Mouse (Mus musculus): Measurements from ENCODE around the gene Rflnb. TPM values are rescaled to one million over a fixed set of nuclear protein-coding genes. Genes with fewer than 3 reads are reported as not detected.
A peak's percentile ranks its signal among the peaks of the same experiment; 100 is the strongest.

Gene Rflnb
- polyA plus RNA-seq (2016; fragmentation: Nextera tagmentation; extraction: Ambion mirVana) = 13.0 and 14.4 TPM in 2 replicates

DNA sequence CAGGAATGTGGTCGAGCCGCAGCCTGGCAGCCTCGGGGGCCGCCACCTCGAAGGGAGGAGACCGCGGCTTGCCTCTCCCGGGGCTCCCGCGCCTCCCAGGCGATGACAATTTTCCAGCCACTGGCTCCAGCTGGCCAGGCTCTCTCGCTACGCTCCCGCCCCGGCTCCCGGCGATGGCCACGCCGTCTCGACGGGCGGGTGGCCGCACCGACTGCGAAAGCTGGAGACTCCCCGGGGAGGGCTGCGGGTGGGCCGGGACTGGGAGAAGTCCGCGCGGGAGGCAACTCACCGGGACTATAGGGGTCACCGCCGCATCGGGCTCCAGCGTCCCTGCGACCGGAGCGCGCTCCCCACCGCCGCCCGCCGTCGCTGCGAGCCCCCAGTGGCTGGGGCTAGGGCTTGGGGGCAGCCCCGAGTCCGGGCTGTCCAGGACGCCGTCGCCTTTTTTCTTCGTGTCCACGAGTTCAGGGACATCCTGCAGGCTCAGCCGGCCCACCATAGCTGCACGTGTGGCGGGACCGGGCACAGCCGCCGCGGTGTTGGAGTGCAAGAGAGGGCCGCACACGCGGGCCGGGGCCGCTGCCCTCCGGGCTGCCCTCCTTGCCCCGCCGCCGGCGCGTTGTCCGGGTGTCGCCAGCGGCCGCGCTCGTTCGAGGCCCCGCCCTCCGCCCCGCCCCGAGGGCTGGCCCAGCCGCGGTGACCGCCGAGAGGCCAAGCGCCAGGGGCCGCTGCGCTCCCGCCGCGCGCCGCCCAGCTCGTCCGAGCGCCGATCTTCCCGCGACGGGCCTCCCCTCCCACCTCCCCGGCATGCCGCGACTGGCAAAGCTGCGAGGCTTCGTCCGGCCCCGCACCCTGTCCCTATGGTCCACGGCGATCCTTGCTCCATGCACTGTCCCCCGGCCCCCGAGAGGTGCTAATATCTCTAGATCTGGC lies at the start of gene Rflnb:
TSS of gene Rflnb (minus strand) at position 644 of the 933 bp plus-strand sequence.
- H3K9ac ChIP-seq (replicated peaks) = peak within 1 kb of the TSS; percentile 68
- peak; percentile 91 for ATAC-seq (ENCODE audit: low FRiP score, low read depth)
- peak within 1 kb of the TSS; percentile 66 for H3K4me3 ChIP-seq
- 1% methylated on average over 73 of the region's 112 CpGs for WGBS
- peak within 1 kb of the TSS; percentile 92 for H3K4me2 ChIP-seq (replicated peaks)
- H3K27me3 ChIP-seq = peaks cover 41% of the 10 kb centered on the region
- no peaks in the 10 kb centered on the region for H3K9me3 ChIP-seq
- H3K27ac ChIP-seq (replicated peaks) = peak within 1 kb of the TSS; percentile 39; the same call in 1 of the 2 replicates
- H3K36me3 ChIP-seq = no peaks in the 10 kb centered on the region
- H3K4me1 ChIP-seq = peaks cover 21% of the 10 kb centered on the region

DNA sequence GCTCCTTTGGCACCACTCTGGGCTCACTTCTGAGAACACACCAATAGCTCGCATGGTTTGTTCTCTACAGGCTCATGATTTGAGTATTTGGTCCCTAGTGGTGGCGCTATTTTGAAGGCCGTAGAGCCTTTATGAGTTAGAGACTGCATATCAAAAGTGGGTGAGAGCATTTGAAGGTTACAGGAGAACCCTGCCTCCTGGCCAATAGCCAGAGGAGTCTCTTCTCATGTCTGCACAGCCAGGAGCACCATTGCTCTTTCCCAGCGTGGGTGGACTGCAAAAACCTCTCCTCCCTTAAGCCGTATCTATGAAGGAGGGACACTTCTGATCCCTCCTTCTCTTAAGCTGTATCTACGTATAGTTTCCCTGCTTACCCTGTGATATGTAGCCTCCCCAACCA lies 49.8 kb upstream of the Rflnb start:
- H3K4me3 ChIP-seq = no peak overlapping the region
- no peaks in the 10 kb centered on the region for H3K9me3 ChIP-seq
- H3K36me3 ChIP-seq = peaks cover 43% of the 10 kb centered on the region
- H3K4me2 ChIP-seq (replicated peaks) = no peak overlapping the region
- H3K4me1 ChIP-seq = no peaks in the 10 kb centered on the region
- no peak overlapping the region for H3K9ac ChIP-seq (replicated peaks)
- 84% methylated on average over 6 of the region's 6 CpGs for WGBS
- no peak for ATAC-seq (ENCODE audit: low FRiP score, low read depth)
- no peaks in the 10 kb centered on the region for H3K27me3 ChIP-seq
- H3K27ac ChIP-seq (replicated peaks) = no peak overlapping the region

- H3K9me3 ChIP-seq = no peaks in the 10 kb centered on the region
- no peak overlapping the region for H3K27ac ChIP-seq (replicated peaks)
- H3K4me1 ChIP-seq = no peaks in the 10 kb centered on the region
- no peak overlapping the region for H3K9ac ChIP-seq (replicated peaks)
- no peaks in the 10 kb centered on the region for H3K27me3 ChIP-seq
- ATAC-seq (ENCODE audit: low FRiP score, low read depth) = no peak
- H3K4me3 ChIP-seq = no peak overlapping the region
- 71% methylated on average over 11 of the region's 11 CpGs for WGBS
- no peak overlapping the region for H3K4me2 ChIP-seq (replicated peaks)
- H3K36me3 ChIP-seq = peaks cover 16% of the 10 kb centered on the region
These were observed 46.9 kb upstream of the Rflnb start for GRCm38 (mm10) chr11:76074296-76075093.

DNA sequence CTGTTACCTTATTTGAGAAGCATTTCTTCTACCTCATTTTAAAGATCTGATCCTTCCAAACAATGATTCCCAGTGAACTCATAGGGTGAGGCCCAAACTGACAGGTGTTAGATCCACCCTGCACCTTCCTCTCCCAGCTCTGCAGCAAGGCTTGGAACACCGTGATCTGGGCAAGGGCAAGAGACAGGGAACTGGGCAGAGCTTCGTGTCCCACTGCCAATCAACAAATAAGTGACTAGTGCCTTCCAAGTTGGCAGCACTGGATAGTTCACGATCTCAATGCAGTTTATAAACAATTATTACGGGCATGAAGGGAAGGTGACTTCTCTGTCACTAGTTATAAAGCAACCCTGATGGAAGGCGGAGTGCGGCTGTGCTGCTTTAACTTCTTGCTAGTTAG lies 42.2 kb upstream of the Rflnb start:
- Histone ChIP-seq H3K4me2 (replicated peaks) (no peak overlapping the region), H3K27ac (replicated peaks) (no peak overlapping the region), H3K27me3 (no peaks in the 10 kb centered on the region), H3K4me1 (no peaks in the 10 kb centered on the region), H3K4me3 (no peak overlapping the region), H3K9ac (replicated peaks) (no peak overlapping the region), H3K9me3 (no peaks in the 10 kb centered on the region), H3K36me3 (0 out of 2 replicates have a peak, but pooled peaks cover under 1% of the 10 kb centered on the region)
- no peak for ATAC-seq (ENCODE audit: low FRiP score, low read depth)
- WGBS = 93% methylated on average over 6 of the region's 6 CpGs

DNA sequence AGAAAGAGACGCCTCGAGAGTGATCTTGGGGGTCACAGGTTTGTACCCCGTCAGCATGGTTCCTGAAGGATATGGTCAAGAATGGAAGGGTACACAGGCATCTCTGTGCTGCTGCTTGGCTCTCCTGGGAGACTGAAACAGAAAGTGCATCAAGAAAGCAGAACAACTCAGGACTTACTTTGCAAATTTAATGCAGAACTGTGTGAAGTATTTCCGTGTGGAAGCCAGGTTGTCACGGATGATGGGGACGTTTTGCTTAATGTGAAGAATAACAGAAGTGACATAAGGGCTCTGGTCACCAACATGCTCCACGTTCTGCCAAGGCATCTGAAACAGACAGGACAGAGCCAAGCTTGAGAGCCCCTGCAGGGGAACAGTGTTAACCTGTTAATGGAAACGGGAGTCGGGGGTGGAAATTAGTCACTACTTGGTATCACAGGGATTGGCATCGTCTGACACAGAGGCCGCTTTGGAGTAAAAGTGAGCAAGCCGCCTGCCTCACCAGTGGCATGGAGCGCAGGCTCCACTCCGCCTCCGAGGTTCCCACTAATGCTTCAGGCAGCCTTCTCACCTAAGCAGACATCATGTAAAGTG lies 39.1 kb upstream of the Rflnb start:
- 90% methylated on average over 15 of the region's 15 CpGs for WGBS
- peaks cover 16% of the 10 kb centered on the region; the same call in 1 of the 2 replicates for H3K36me3 ChIP-seq
- no peaks in the 10 kb centered on the region for H3K27me3 ChIP-seq
- H3K9me3 ChIP-seq = no peaks in the 10 kb centered on the region
- no peak overlapping the region for H3K27ac ChIP-seq (replicated peaks)
- H3K9ac ChIP-seq (replicated peaks) = no peak overlapping the region
- no peak for ATAC-seq (ENCODE audit: low FRiP score, low read depth)
- H3K4me1 ChIP-seq = no peaks in the 10 kb centered on the region
- no peak overlapping the region for H3K4me3 ChIP-seq
- no peak overlapping the region for H3K4me2 ChIP-seq (replicated peaks)

GRCm38 (mm10) chr11:76065521-76066095 lies 38.0 kb upstream of the Rflnb start:
- no peak overlapping the region for H3K4me2 ChIP-seq (replicated peaks)
- no peak overlapping the region for H3K4me3 ChIP-seq
- H3K36me3 ChIP-seq = peaks cover 22% of the 10 kb centered on the region
- no peaks in the 10 kb centered on the region for H3K27me3 ChIP-seq
- no peaks in the 10 kb centered on the region for H3K9me3 ChIP-seq
- no peak overlapping the region for H3K9ac ChIP-seq (replicated peaks)
- no peaks in the 10 kb centered on the region for H3K4me1 ChIP-seq
- 88% methylated on average over 9 of the region's 9 CpGs for WGBS
- no peak overlapping the region for H3K27ac ChIP-seq (replicated peaks)
- no peak for ATAC-seq (ENCODE audit: low FRiP score, low read depth)

DNA sequence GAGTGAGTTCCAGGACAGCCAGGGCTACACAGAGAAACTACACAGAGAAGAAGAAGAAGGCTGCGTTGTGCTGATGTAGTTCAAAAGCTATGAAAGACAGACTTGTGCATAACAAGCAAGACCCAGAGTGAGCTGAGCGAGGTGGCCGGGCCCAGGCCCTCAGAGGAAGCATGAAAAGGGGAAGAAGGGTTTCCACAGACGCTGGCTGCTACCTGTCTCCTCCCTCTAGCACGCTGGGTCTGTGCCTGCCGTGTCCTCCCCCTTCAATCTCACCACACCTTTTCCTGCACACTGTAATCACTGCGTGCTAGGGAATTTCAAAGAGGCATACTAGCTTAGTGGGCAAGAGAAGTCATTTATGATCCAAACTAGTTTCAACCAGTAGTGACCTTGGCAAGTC lies 36.8 kb upstream of the Rflnb start:
- no peak overlapping the region for H3K4me3 ChIP-seq
- H3K27ac ChIP-seq (replicated peaks) = no peak overlapping the region
- H3K4me1 ChIP-seq = no peaks in the 10 kb centered on the region
- H3K27me3 ChIP-seq = no peaks in the 10 kb centered on the region
- WGBS = 89% methylated on average over 7 of the region's 7 CpGs
- ATAC-seq (ENCODE audit: low FRiP score, low read depth) = no peak
- H3K9ac ChIP-seq (replicated peaks) = no peak overlapping the region
- H3K9me3 ChIP-seq = no peaks in the 10 kb centered on the region
- H3K36me3 ChIP-seq = peaks cover 22% of the 10 kb centered on the region
- H3K4me2 ChIP-seq (replicated peaks) = no peak overlapping the region

DNA sequence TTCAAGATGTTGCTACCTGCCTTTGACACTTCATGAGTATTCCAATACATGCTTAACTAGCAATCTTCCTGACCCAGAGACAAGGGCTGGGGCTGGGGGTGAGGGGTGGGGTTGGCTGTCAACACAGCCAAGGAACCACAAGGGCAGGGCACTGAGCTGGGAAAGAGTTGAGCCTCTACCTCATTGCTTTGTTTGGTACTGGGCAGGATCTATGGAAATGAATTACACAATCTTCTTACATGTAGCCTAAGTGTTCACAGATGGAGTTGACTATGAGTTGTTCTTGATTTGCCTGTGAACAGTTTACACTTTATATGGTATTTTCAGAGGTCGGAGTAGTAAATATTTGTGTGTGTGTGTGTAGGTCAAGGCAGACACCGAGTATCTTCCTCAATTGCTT lies 33.3 kb upstream of the Rflnb start:
- Histone ChIP-seq H3K36me3 (peaks cover 22% of the 10 kb centered on the region), H3K4me2 (replicated peaks) (no peak overlapping the region), H3K27me3 (no peaks in the 10 kb centered on the region), H3K4me3 (no peak overlapping the region), H3K9ac (replicated peaks) (no peak overlapping the region), H3K4me1 (no peaks in the 10 kb centered on the region), H3K27ac (replicated peaks) (no peak overlapping the region), H3K9me3 (no peaks in the 10 kb centered on the region)
- ATAC-seq (ENCODE audit: low FRiP score, low read depth) = no peak
- 93% methylated on average over 2 of the region's 2 CpGs for WGBS

- no peak for ATAC-seq (ENCODE audit: low FRiP score, low read depth)
- no peak overlapping the region for H3K27ac ChIP-seq (replicated peaks)
- no peak overlapping the region for H3K9ac ChIP-seq (replicated peaks)
- no peak overlapping the region for H3K4me3 ChIP-seq
- H3K4me2 ChIP-seq (replicated peaks) = no peak overlapping the region
- 76% methylated on average over 7 of the region's 7 CpGs for WGBS
- no peaks in the 10 kb centered on the region for H3K9me3 ChIP-seq
- no peaks in the 10 kb centered on the region for H3K27me3 ChIP-seq
- no peaks in the 10 kb centered on the region for H3K4me1 ChIP-seq
- peaks cover 22% of the 10 kb centered on the region for H3K36me3 ChIP-seq
These were observed 32.4 kb upstream of the Rflnb start for GRCm38 (mm10) chr11:76059971-76060370.

DNA sequence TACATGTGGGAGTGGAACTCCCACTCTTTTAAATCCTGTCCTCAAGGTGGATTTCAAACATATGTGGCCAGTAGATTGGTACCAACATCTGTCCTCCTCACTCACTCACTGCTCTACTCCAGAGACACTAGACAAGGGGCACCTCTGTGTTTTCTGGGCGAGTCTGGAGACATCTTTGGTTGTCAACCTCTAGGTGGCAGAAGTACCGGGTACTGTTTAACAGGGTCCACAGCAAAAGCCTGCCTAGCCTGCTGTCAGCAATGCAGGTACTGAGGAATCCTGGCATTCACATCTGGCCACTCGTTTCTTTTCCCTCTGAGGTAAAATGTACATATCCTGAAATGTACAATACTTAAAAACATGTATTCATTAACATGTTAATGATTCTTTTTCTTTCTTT lies 28.9 kb upstream of the Rflnb start:
- peaks cover 4% of the 10 kb centered on the region; the same call in 1 of the 2 replicates for H3K36me3 ChIP-seq
- WGBS = 19% methylated on average over 3 of the region's 3 CpGs

DNA sequence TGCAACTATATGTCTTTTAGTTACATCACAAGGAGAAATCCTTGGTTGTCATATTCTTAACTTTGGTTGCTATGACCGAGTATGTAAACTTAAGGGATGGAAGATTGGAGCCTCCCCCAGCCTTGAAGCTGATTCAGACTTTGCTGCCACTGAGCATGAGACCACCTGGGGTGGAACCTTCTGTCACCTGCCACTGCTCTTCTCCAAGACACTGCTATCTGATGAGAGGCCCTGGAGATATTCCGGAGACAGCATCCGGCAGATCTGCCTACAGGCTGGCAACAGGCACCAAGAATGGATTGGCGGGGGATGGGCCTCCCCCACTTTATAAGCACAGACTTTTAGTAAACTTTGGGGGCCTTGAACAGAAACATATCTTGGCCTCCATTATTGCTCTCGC lies 24.9 kb upstream of the Rflnb start:
- H3K9me3 ChIP-seq = no peaks in the 10 kb centered on the region
- no peaks in the 10 kb centered on the region for H3K27me3 ChIP-seq
- ATAC-seq (ENCODE audit: low FRiP score, low read depth) = no peak
- WGBS = 93% methylated on average over 5 of the region's 5 CpGs
- no peak overlapping the region for H3K27ac ChIP-seq (replicated peaks)
- H3K4me3 ChIP-seq = no peak overlapping the region
- H3K4me2 ChIP-seq (replicated peaks) = no peak overlapping the region
- H3K9ac ChIP-seq (replicated peaks) = no peak overlapping the region
- H3K36me3 ChIP-seq = no peaks in the 10 kb centered on the region
- no peaks in the 10 kb centered on the region for H3K4me1 ChIP-seq

More for the DNA sequence above, 28.9 kb upstream of the Rflnb start:
- H3K4me2 ChIP-seq (replicated peaks) = no peak overlapping the region
- H3K4me3 ChIP-seq = no peak overlapping the region
- H3K27ac ChIP-seq (replicated peaks) = no peak overlapping the region
- no peaks in the 10 kb centered on the region for H3K27me3 ChIP-seq
- H3K4me1 ChIP-seq = no peaks in the 10 kb centered on the region
- no peak overlapping the region for H3K9ac ChIP-seq (replicated peaks)
- ATAC-seq (ENCODE audit: low FRiP score, low read depth) = no peak
- no peaks in the 10 kb centered on the region for H3K9me3 ChIP-seq
